Mouse (Mus musculus): Measurements from ENCODE around the gene Gpr75.
A peak's percentile ranks its signal among the peaks of the same experiment; 100 is the strongest.

Gene Gpr75

GRCm38 (mm10) chr11:30885171-30885871 lies at the start of gene Gpr75, which contains the start of gene Asb3:
Gene Gpr75, plus strand, starts transcription at chr11:30885358.
Gene Asb3, plus strand, starts transcription at chr11:30885416.
- peak; percentile 66 for DNase-seq

DNA sequence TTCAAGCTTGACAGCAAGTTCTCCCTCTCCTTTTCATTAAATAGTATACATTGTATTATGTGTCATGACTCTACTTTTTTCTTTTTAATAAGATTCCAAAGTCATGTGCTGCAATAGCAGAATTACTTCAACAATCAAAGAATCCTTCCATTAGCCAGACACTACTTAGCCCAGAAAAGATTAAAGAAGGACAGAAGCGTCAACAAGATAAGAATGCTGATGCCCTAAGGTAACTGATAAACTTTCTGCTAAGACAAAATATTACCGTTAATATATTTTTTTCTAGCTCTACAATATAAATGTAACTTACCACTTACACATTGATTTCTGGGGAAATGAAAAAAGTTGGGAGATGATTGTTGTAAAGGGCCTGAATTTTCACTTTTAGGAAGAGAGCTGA lies 46.4 kb upstream of the Gpr75 start:
- no peak for DNase-seq

- no peak for DNase-seq
Measured at GRCm38 (mm10) chr11:30844355-30844754, 40.8 kb upstream of the Gpr75 start.

DNA sequence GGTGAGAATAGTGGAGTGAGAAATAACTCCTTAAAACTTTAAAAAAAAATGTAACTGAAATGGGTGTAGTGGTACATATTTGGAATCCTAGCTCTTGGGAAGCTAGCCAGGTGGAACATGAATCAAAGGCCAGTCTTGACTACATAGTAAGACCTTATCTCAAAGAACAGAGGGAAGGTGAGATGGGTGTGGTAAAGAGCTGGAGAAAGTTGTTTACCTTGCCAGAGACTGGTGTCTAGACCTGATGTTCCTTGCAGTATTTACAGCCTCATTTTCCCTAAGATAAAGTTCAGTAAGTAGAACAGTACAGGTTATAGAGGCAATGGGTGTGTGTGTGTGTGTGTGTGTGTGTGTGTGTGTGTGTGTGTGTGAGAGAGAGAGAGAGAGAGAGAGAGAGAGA lies 12.7 kb upstream of the Gpr75 start:
- DNase-seq: no peak

GRCm38 (mm10) chr11:30888153-30888552 lies 3.0 kb downstream of the Gpr75 start:
- DNase-seq: no peak

GRCm38 (mm10) chr11:30896201-30896600 lies 11.0 kb downstream of the Gpr75 start:
- DNase-seq: no peak

- no peak for DNase-seq
Measured at GRCm38 (mm10) chr11:30899312-30899711, 14.2 kb downstream of the Gpr75 start.

DNA sequence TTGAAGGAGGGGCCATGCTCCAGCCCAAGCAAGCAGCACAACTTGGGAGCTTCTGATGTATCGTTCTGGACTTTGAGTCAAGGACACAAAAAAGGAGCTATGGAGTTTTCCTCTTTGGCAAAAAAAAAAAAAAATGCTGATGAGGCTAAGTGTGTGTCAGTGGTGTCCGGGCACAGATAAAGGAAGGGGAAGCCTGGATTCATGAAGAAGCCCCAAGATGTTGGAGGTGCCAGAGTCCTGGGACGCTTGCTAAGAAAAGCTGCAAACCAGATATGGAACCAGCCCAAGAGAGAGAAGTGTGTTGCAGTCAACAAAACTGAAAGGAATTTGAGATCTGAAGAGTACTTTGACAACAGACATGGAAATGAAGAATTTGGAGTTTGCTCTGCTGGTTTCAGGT lies 27.2 kb downstream of the Gpr75 start:
- DNase-seq: no peak

GRCm38 (mm10) chr11:30920641-30921040 lies 35.5 kb downstream of the Gpr75 start:
- no peak for DNase-seq

GRCm38 (mm10) chr11:30923283-30923682 lies 38.1 kb downstream of the Gpr75 start:
- DNase-seq: no peak

DNA sequence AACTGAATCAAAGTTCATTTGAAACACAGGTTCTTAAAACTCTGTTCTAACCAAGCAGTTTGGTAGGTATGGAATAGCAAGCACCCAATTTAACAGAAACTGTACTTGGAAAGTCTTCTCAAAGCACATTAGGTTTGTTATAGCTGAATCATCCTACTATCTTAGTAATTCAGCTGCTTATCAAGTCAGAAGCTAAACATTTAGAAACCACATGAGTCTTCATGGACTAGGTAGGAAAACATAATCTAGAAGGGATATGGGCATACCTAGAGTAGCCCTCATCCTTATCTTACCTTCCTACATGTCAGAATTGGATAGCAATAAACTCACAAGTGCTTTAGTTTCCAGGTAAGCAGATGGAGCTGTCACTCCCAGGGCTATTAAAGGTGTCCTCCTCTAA lies 42.9 kb downstream of the Gpr75 start:
- DNase-seq: no peak

GRCm38 (mm10) chr11:30928498-30928897 lies 43.3 kb downstream of the Gpr75 start:
- no peak for DNase-seq

All from right cerebral cortex, postnatal 4 days (tissue).